Mouse (Mus musculus): Measurements from ENCODE around the gene Prepl.

Prepl gene

DNA sequence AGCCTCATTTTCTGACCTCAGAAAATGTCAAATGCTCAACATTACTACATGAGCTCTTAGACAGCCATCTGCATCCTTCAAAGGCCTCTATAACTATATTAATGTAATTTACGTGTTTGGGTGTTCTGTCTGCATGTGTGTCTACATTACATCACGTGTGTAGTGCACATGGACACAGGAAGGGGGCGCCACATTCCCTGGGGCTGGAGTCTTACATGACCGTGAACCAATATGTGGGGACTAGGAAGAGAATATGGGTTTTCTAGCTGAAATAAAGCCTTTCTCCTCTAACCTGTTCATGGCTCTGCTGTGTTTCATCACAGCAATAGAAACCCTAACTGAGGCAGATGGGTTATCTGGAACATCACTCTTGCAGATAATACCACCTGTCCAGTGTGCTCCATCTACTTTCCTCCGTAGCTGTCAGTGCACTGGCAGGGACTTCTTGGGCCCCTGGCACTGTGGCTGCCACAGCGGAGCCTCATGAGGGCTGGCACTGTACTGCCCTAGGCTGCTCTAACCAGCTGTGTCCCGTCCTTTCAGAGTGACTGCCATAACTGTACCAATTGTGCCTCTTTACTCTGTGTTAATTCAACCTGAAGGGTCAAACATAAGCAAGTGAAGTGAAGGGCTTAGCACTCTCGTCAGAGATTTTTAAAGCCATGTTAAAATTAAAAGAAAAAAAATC is 18.8 kb downstream of the Prepl start:
- DNase-seq (ENCODE audit: low read depth), result no peak

DNA sequence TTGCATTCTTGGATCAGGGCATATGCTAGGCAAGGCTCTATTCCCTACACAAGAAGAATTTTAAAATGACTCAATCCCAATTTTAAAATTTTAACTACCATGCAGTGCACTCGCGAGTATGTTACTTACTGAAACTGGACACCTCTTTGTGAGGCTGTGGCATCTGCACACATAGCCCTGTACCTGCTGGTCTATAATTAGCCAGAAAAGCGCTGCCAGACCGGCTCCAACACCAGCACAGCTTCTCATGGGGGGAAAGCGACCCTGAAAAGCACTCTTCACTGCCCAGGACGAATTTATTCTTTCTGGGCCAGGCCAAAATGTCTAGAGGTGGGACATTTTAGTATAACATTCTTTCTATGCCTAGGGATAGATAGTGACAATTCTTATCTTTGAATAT is 19.4 kb downstream of the Prepl start:
- no peak for DNase-seq (ENCODE audit: low read depth)

DNA sequence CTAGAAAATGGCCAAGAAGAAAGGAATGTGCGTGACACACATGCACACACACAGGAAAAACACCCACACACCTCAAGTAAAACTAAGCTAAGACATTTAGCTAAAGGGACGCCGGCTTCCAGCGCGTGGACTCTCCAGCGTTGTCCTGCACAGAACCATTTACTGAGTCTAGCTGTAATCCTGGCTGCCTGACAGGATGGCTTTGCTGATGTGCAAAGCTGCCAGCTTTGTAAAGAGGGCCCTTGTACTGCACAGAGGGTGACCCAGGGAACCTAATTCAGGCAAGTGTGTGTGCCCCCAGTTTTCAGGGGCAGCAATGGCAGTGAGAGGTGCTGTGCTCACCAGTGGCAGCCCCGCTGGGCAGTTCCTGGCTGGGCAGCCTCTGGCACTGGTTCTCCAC is 22.7 kb downstream of the Prepl start:
- no peak for DNase-seq (ENCODE audit: low read depth)

DNA sequence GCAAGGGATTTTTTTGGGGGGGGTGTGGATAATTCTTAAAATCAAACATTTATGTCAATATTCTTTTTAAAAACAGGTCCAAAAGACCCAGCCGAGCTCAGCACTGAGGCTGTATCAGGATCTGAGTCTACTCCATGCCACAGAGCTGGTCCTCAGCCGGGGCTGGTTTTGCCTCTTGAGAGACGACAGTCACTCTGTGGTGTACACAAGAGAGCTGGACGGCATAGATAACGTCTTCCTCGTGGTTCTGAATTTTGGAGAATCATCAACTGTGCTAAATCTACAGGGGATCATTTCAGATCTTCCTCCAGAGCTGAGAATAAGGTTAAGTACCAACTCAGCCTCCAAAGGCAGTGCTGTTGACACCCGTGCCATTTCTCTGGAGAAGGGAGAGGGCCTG is 26.5 kb downstream of the Prepl start:
- no peak for DNase-seq (ENCODE audit: low read depth)

DNA sequence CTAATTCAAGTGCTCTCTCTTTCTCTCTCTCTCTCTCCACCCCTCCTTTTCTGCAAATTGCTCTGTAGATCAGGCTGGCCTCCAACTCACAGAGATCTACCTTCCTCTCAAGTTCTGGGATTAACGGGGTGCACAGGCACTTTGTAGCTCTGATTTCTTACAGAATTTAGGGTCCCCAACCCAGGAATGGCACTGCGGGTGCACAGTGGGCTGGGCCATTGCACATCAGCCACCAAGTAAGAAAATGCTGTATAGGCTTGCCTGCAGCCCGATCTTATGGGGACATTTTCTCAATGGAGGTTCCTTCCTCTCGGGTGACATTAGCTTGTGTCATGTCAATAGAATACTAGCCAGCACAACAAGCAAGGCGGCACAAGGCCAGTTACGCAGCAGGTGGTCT is 30.9 kb downstream of the Prepl start:
- no peak for DNase-seq (ENCODE audit: low read depth)

DNA sequence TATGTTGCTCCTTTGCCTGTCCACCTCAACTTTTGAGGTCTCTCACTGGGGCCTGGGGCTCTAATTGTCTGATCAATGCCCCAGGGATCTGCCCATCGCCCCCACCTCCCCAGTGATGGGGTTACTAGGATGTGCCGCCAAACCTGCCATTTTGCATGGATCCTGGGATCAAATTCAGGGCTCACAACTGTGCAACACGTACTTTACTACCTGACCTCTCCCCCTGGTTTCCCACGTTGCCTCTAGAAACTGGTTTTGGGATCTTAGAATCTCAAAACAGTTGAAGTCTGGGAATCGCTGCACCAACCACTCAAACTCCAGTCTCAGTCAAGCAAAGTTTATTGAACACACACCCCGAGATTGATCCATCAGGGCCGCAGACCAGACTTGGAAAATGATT is 31.8 kb downstream of the Prepl start:
- DNase-seq (ENCODE audit: low read depth), result no peak

DNA sequence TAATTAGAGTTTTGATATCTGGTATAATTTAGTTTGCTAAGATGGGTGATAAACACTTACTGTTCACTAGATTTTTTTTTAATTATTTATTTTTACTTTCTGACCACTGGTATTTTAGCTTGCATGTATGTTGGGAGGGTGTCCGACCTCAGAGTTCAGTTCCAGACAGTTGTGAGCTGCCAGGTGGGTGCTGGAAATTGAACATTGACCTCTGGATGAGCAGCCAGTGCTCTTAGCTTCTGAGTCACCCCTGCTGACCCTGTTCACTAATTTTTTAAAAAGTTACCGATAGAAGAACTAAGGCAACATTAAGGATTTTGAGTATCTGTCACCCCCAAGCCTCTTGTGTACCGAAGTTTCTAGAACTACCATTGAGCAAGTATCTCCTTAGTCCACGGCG is 41.7 kb downstream of the Prepl start:
- DNase-seq (ENCODE audit: low read depth), result no peak

DNA sequence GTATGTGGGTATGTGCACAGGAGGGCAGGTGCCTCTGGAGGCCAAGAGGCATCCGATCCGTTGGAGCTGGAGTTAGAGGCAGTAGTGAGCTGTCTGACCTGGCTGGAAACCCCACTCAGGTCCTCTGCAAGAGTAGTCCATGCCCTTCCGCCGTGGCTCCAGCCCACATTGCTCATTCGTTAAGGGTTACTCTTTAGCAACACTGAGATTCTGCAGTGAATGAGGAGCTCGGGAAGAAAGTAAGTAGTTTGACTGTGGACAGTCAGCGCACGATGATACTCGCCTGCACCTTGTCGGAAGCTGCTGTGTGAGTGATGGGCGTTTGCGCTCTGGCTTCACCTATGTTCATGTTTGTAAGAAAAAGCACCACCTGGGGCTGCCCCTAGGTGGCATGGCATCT is 44.9 kb downstream of the Prepl start:
- no peak for DNase-seq (ENCODE audit: low read depth)

DNA sequence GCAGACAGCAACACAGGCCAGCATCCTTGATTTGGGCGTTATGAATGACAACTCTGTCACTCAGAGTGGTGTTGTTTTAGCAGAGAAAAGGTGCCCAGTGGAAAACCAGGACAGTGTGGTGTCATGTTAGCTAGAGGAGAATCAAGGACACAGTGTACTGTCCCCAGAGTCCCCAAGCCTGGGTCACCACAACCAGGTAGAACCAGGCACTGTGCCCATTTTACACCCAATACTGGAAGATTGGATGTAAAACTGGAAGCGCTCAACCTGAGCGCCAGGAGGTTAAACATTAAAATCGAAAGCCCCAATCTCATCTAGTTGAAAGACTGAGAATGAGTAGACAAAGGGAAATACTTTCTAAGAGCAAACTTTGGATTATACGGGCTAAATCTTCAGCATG is 45.6 kb downstream of the Prepl start:
- DNase-seq (ENCODE audit: low read depth), result no peak

DNA sequence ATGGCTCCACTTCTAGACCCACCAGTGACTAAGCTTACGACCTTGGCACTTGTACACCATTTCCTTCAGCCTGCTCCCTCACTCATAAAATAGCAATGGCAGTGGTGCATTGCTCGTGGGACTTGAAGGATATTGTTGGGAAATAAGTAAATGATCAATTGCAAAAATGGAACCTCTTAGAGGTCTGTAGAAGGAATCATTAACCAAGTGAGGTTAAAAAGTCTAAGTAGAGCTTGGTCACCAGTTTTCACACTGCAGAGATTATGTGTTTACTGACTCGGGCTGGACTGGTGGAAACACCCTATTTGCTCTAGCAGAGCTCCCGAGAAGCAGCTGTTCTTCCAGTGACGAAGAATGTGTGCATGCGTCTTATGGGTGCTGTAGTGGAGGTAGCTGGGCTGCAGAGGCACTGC is 46.6 kb downstream of the Prepl start:
- no peak for DNase-seq (ENCODE audit: low read depth)

DNA sequence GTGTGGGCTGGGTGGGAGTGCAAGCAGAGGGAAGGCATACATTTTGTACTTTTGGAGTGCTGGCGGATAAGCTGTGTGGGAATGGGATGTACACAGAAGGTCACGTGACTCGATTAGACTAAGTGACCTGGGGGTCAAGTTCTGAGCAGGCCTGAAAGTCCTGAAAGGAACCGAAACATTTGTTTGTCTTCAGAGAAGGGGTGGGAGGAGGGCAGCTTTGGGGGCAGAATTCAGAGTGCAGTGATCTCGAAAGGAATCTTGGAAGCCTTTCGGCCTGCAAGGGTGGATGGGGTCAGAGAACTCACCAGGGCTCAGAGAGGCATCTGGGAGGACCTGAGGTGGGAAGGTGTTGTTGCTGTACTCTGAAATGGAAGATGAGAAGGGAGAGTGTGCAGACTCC is 47.6 kb downstream of the Prepl start:
- DNase-seq (ENCODE audit: low read depth), result no peak

DNA sequence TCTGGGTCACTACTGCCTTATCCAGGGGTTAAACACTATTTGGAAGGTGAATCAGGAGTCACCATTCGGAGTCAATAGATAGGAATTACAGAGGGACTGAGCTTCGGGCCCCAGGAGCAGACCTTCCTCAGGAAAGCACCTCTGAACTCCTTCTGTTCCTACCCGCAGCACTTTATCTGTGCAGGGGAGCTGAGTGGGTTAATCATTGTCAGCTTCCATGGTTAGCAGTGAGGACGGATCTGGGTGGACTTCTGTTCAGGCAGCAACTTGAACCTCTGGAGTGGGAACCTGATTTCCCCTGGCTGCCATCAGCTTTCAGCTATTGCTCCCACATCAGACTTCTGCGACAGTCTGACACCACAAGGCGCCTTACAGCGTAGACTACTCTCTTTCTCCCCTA is 49.1 kb downstream of the Prepl start:
- DNase-seq (ENCODE audit: low read depth), result no peak

DNA sequence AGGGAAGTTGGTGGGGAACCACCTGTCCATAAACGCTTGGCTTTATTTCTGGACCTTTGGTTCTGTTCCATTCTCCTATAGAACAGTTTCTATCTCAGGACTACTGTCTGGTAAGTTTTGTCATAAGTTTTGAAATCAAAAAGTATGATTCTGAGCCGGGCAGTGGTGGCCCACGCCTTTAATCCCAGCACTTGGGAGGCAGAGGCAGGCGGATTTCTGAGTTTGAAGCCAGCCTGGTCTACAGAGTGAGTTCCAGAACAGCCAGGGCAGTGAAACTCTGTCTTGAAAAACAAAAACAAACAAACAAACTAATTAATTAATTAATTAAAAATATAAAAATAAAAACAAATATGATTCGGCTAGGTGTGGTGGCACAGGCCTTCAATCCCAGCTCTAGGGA is 51.3 kb downstream of the Prepl start:
- DNase-seq (ENCODE audit: low read depth), result no peak

DNA sequence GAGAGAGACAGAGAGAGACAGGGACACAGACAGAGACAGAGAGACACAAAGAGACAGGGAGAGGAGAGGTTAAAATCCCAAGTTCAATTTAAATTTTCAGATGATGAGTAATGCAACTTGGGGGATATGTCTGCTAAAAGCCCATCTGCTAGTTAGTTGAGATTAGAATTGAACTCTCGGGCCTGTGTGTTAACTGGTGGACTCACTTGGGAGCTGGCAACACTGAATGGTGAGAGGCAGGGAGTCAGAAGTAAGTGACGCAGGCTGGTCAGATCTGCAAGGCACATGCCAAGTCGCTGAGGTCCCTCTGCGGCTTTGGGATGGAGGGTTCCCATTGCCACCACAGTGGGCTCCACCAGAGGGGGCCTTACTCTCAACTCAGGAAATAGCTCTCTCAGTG is 51.7 kb downstream of the Prepl start:
- DNase-seq (ENCODE audit: low read depth), result no peak

DNA sequence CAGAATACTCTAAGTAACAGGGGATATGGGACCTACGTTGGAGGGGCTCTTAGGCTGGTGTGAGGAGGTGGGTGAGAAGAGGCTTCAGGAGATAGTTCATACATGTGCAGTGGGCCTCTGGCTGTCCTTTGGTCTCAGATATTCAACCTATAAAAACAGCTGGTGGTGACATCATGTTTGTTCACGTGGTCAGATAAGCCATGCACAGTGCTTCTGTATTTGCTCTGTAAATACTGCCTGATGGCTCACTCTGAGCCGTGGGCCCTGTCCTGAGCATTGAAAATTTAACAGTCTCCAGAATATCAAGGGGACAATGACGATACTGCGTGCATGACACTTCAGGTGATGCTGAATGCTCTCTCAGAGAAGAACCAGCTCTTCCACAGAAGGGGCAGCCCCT is 52.2 kb downstream of the Prepl start:
- no peak for DNase-seq (ENCODE audit: low read depth)

DNA sequence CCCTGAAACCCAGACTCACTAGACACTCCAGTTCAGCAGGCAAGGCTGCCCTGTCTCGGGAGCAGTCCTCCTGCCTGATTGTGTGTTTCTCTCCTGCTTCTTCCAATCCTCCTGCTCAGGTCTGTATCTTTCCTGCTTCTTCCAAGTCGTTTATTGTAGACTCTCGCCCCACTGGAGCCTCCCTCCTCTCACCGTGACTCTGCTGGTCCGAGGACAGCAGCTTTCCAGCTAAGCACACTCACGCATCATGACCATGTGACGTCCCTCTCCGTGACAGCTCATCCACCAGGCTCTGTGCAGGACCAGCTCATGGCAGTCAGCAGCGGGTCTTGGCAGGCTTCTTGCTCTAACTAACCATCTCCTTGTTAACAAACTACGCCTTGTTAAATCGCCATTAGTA is 56.0 kb downstream of the Prepl start:
- no peak for DNase-seq (ENCODE audit: low read depth)

DNA sequence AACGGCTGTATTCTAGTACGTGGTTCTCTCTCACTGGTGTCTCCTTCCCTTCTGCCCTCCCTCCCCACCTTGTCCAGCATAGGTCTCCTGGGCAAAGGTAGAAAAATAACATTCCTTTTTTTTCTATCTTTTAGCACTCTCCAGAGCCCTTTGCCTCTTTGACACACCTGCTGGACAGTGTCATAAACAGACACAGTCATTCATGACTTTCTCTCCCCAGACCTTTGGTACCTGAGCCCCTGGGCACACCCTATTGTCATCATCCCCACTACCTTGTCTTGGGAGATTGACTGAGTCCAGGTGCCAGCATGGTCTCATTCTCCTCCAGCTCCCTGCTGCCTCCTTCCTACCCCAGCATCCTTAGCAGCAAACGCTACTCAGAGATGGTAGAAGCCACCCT is 57.0 kb downstream of the Prepl start:
- no peak for DNase-seq (ENCODE audit: low read depth)

DNA sequence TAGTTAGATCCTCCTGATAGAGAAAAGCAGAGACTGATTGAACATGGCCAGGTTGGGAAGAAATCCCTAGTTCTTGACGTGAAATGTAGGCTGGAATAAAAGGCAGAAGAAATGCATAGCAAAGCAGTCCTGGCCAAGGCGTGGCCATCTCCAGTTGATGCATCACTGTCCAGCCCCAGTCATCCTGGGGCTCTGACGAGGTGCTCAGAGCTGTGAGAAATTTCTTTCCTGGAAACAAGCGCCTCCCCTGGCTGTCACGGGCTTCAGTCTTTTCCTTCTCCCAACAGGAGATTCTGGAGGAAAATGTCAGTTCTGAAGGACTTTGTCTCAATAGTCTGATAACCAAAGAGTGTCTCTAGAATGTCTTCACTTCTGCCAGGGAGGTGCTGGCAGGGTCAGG is 59.4 kb downstream of the Prepl start:
- DNase-seq (ENCODE audit: low read depth), result no peak

DNA sequence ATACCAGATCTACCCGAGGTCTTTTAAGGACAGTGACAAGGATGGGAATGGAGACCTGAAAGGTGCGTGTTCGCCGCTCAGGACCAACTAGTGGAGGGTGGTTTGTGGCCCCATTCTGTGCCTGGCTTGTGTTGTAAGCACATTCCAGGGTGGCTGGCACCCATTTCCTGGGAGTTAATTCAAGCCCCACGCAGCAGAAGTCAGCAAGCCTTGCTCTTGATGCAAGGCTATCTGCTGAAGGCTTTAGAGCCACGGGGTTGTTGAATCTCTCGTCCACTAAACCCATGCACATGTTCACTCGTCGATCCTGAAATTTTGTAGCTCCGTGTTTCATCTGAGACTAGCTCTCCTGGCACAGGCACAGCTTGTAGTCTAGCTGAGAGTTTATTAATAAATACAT is 61.2 kb downstream of the Prepl start:
- DNase-seq (ENCODE audit: low read depth), result no peak

DNA sequence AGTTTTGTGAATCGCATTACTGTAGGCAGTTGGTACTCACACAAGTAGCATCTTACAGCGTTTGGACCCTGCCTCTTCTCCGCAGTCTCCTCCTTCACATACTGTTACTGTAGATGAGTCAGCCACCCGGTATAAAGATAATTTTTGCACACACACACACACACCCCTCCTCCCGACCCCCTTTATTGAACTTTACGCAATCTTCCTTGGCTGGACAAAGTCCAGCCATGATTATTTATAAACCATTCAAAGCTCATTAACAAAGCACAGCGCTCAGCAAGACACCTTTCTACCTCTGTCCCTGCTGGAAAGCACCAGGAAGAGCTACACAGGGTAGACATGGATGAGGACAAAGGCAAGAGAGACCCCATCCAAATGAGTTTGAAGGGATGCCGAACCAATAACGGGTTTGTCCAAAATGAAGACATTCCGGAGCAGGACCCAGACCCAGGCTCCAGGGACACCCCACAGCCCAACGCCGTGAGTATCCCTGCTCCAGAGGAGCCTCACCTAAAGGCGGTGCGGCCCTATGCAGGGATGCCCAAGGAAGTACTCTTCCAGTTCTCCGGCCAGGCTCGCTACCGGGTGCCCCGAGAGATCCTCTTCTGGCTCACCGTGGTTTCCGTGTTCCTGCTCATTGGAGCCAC is 61.8 kb downstream of the Prepl start, which contains the start of gene Slc3a1:
Slc3a1 (plus strand) TSS at position 284 of the 647 bp plus-strand sequence.
- no peak for DNase-seq (ENCODE audit: low read depth)

DNA sequence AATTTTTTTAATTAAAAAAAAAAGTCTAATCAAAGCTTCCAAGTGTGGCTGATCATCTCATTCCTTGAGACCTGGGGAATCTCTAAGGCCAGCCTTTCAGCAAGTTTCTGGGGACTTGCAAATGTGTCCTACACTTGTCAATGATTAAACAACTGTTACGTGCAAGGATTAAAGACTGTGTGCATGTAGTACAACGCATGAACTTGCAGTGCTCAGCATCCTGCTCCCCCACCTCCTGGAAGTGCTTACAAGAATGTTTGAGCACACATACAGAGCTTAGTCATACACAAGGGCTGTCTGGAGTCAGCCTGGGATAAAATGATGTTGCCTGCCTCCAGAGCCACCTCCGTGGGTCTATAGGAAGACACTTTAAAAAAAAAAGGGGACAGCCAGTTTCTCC is 62.8 kb downstream of the Prepl start:
- DNase-seq (ENCODE audit: low read depth), result no peak

DNA sequence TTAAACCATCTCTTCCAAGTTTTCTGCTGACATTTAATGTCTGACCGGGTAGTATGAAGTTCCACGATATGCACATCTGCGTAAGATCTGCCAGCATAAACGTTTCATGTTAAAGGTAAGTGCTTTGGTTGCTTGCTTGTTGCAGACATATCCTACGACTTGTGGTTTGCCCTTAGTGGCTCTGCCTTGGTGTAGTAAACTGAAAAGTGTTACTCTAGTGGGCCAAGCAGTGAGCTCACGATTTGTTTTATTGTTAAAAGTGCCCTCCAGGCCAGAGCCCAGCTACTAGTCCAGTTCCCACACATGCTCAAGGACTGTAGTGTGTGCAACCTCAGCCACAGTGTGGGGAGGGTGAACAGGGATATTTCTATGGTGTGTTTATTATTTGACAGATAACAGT is 63.6 kb downstream of the Prepl start:
- DNase-seq (ENCODE audit: low read depth), result no peak

DNA sequence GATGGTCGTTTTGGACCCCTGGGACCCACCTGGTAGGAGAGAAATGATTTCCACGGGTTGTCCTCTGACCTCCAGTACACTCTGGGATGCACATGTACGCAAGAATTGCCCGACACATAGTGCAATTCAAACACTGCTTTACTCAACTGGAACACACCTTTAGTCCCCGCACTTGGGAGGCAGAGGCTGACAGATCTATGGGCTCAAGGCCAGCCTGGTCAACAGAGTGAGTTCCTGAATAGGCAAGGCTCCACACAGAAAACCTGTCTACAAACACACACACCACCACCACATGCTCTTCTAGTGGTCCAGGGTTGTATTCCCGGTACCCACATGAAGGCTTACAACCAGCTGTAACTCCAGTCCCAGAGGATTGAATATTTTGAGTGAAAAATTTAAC is 64.9 kb downstream of the Prepl start:
- no peak for DNase-seq (ENCODE audit: low read depth)

DNA sequence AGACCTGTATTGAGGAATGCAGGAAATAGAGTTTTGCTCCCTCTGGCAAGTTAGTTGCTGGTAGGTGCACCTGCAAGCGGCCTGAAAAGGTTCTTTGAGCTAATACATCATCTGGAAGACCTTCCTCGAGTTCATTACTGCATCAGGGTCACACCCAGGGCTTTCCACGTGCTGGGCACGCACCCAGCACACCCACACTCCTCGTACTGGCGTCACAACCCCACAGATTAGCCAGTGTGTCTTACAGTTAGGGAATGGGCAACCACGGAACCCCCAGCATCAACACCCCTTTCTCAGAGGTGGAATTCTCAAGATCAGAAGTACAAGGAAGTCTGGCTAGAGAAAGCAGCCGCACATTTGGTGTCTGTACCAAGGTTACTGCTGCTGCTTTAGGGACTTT is 65.8 kb downstream of the Prepl start:
- no peak for DNase-seq (ENCODE audit: low read depth)

All from naive thymus-derived CD4-positive, alpha-beta T cell, adult 2 months (primary cell).